Mouse (Mus musculus) cortical plate, adult 2 months (tissue): ENCODE data around the gene Lrp1.

Experiments
- CTCF ChIP-seq: fragments of 200-500 bp; IDR thresholded peaks from 2 replicates; pipeline ENCODE4 v1.5.1; 2011; ENCODE audit warnings: mild to moderate bottlenecking, control low read depth, low read length; ENCODE audit not compliant: insufficient read depth; ENCODE audit errors: extremely low read depth
- POLR2A ChIP-seq: fragments of 200-500 bp; IDR thresholded peaks from 2 replicates; pipeline ENCODE4 v1.6.1; 2011; ENCODE audit warnings: mild to moderate bottlenecking, low read length, control low read depth; ENCODE audit not compliant: insufficient read depth; ENCODE audit errors: extremely low read depth

DNA sequence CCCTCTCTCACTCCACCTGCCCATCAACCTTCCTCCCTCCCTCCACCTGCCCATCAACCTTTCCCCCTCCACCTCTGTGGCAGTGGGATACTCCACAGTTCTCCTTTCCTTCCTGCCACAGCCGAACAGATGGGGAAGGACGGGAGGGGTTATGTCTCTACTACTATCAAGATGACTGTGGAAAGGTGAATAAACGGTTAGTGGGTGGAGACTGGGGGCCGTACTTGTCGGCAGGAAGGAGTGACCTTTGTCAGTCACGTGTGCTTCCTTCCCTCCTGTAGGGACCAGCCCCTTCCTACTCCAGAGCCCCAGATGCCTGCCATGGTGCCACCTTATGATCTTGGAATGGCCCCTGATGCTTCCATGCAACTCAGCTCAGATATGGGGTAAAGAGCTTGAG, 37.1 kb upstream of the Lrp1 start:
- TF ChIP-seq CTCF = no peak
- no peak for TF ChIP-seq POLR2A
